Mouse (Mus musculus): ENCODE data around the gene Aftph.

- TF ChIP-seq CTCF (IDR thresholded peaks at IDR 0.05; ENCODE audit: low read depth, low read length) = no peak
- no peak for TF ChIP-seq POLR2A (IDR thresholded peaks at IDR 0.05; ENCODE audit: borderline replicate concordance, low read depth, low read length)
Measured at GRCm38 (mm10) chr11:20784776-20785175, 43.4 kb upstream of the Aftph start.
